Mouse (Mus musculus): Measurements from ENCODE around the gene Tmem236.

DNA sequence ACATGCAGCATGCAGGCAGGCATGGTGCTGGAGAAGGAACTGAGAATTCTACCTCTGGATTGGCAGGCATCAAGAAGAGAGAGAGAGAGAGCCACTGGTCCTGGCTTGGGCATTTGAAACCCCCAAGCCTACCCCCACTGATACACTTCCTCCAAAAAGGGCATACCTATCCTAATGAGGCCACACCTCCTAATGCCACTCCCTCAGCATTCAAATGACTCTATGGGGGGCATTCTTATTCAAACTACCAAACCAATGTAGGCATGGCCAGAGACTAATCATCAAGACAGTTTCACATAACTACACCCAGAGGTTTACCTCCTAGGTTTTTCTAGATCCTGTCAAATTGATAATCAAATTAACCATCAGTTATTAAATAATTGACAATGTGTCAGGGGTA, 6.6 kb upstream of the Tmem236 start:
- TF ChIP-seq CTCF (IDR thresholded peaks at IDR 0.05; ENCODE audit: extremely low read depth, insufficient read depth, low read length) (no peak), POLR2A (IDR thresholded peaks at IDR 0.05; ENCODE audit: extremely low read depth, insufficient read depth, low read length) (no peak)
